26 mouse cellular contexts compared by ENCODE assay signal in genomic region chr2:79307549-79307948, GRCm38 (mm10). TPM values are rescaled to one million over a fixed set of nuclear protein-coding genes. Genes with fewer than 3 reads are reported as not detected.
A peak's percentile ranks its signal among the peaks of the same experiment; 100 is the strongest.
DNase-seq lines count a peak whose midpoint lies in the region; ATAC-seq lines count a peak whose summit lies in the region.
"Had no signal": no experiment of that assay in that cellular context is flagged by ENCODE, and none has a peak within 500 bp of the region (broad histone marks: within the 10 kb centered on the region; RNA-seq: fewer than 3 reads in every experiment).

No protein-coding gene starts in this region.

- H3K4me3 ChIP-seq in forebrain, embryonic 14.5 days (ENCODE audit: low read depth, low read length): no peak overlapping the region
- no peak overlapping the region for H3K4me3 ChIP-seq in forebrain, embryonic 10.5 days
- H3K4me3 ChIP-seq: heart, embryonic 12.5 days; hindbrain, embryonic 10.5 days; intestine, embryonic 15.5 days had no signal

- 0 out of 2 replicates have a peak, but pooled peaks cover 6% of the 10 kb centered on the region for H3K4me1 ChIP-seq in forebrain, embryonic 14.5 days (ENCODE audit: control insufficient read depth, insufficient read depth, low read length)
- H3K4me1 ChIP-seq in forebrain, embryonic 10.5 days: no peaks in the 10 kb centered on the region
- H3K4me1 ChIP-seq: heart, embryonic 12.5 days; hindbrain, embryonic 10.5 days; intestine, embryonic 15.5 days had no signal

- no peaks in the 10 kb centered on the region for H3K36me3 ChIP-seq in forebrain, embryonic 14.5 days (ENCODE audit: control insufficient read depth, insufficient read depth, low read length)
- H3K36me3 ChIP-seq in forebrain, embryonic 10.5 days (replicated peaks): no peaks in the 10 kb centered on the region
- H3K36me3 ChIP-seq: heart, embryonic 12.5 days; hindbrain, embryonic 10.5 days; intestine, embryonic 15.5 days had no signal

- no peak overlapping the region for H3K27ac ChIP-seq in forebrain, embryonic 14.5 days (ENCODE audit: low read depth, low read length)
- H3K27ac ChIP-seq in forebrain, embryonic 10.5 days: no peak overlapping the region
- H3K27ac ChIP-seq: hindbrain, embryonic 10.5 days; intestine, embryonic 15.5 days; macrophage had no signal

- peak; percentile 53; the same call in 1 of the 2 replicates for ATAC-seq in forebrain, embryonic 14.5 days
- ATAC-seq: CD4-positive, CD25-positive, alpha-beta regulatory T cell, adult 4 months; hindbrain, embryonic 16.5 days; intestine, embryonic 15.5 days; liver, postnatal 0 days; lung, postnatal 0 days had no signal

- H3K27me3 ChIP-seq in forebrain, embryonic 14.5 days (replicated peaks; ENCODE audit: control insufficient read depth, insufficient read depth, low read length): no peaks in the 10 kb centered on the region
- H3K27me3 ChIP-seq in forebrain, embryonic 10.5 days (ENCODE audit: poor library complexity, severe bottlenecking): no peaks in the 10 kb centered on the region
- H3K27me3 ChIP-seq: heart, embryonic 12.5 days; intestine, embryonic 15.5 days had no signal

- peak; percentile 43 for DNase-seq in forebrain, embryonic 14.5 days (ENCODE audit: low spot score)
- DNase-seq in forebrain, embryonic 10.5 days (ENCODE audit: extremely low spot score, low spot score): no peak
- DNase-seq in layer of hippocampus, adult 9-11 months: peak; percentile 67
- DNase-seq in layer of hippocampus, postnatal 10 days (ENCODE audit: low spot score in 2 of 2): no peak
- DNase-seq in left cerebral cortex, adult 18-20 months (ENCODE audit: low spot score in 2 of 2): peak; percentile 12 to 23
- DNase-seq in right cerebral cortex, postnatal 25 days: peak; percentile 14
- DNase-seq in thymus, postnatal 14 days: no peak
- no peak for DNase-seq in liver
- DNase-seq: adrenal gland, postnatal 14 days; cerebellum, adult 9-10 months; gastrocnemius, postnatal 10 days; heart, adult 11 months; heart, postnatal 10 days; kidney, adult 8-10 months; kidney, postnatal 10 days; liver, postnatal 0 days; thymus, postnatal 36 days had no signal

- H3K9me3 ChIP-seq in forebrain, embryonic 14.5 days (replicated peaks; ENCODE audit: control insufficient read depth, low read length): no peaks in the 10 kb centered on the region
- H3K9me3 ChIP-seq in forebrain, embryonic 10.5 days: no peaks in the 10 kb centered on the region
- H3K9me3 ChIP-seq: heart, embryonic 12.5 days; hindbrain, embryonic 10.5 days; intestine, embryonic 15.5 days had no signal

- H3K4me2 ChIP-seq in forebrain, embryonic 14.5 days (ENCODE audit: low read length): no peak overlapping the region
- H3K4me2 ChIP-seq: heart, embryonic 12.5 days; intestine, embryonic 15.5 days; liver, embryonic 11.5 days; midbrain, embryonic 11.5 days had no signal

- H3K9ac ChIP-seq in forebrain, embryonic 14.5 days (ENCODE audit: low read length): no peak overlapping the region
- H3K9ac ChIP-seq: heart, embryonic 12.5 days; intestine, embryonic 15.5 days; liver, postnatal 0 days had no signal

- 53% methylated on average over 4 of the region's 4 CpGs for WGBS in forebrain, embryonic 14.5 days
- WGBS in forebrain, embryonic 10.5 days: 74% methylated on average over 4 of the region's 4 CpGs

RNA-seq across cellular contexts. Expression of gene Itga4, which starts 52.3 kb away (rescaled TPM):
- polyA plus RNA-seq in forebrain, embryonic 14.5 days (2014; fragmentation: Nextera tagmentation; extraction: Ambion mirVana): 2.3 and 2.4 TPM in 2 replicates
- 6.1 and 6.4 TPM in 2 replicates for polyA plus RNA-seq in forebrain, embryonic 10.5 days (2016; fragmentation: Nextera tagmentation; extraction: Ambion mirVana)
- 10 to 100 TPM; 16.5 to 18.1 TPM for total RNA-seq in layer of hippocampus, postnatal 10 days (2021)
- total RNA-seq in left cerebral cortex, adult 18-20 months (2021): 10 to 100 TPM; 11.5 to 11.6 TPM

Comparison
In these comparisons a context has a peak if more than half of its experiments do, and no peak if none do; other contexts are left out.
1. DNase-seq: peak in forebrain, embryonic 14.5 days (single experiment), layer of hippocampus, adult 9-11 months (single experiment), left cerebral cortex, adult 18-20 months (2 of 2) and right cerebral cortex, postnatal 25 days (single experiment); none in forebrain, embryonic 10.5 days (single experiment), layer of hippocampus, postnatal 10 days (0 of 2), thymus, postnatal 14 days (single experiment) and liver (single experiment).